Mouse (Mus musculus) limb, embryonic 14.5 days (tissue): ENCODE data around the gene Csn1s1. TPM values are rescaled to one million over a fixed set of nuclear protein-coding genes. Genes with fewer than 3 reads are reported as not detected.

ENCODE experiments used
- ATAC-seq: fragments of 200-750 bp; cut with Nextera tagmentation; 2 replicates; pipeline ENCODE4 v1.8.0; 2017; ENCODE audit warnings: low read depth, moderate number of reproducible peaks, moderate TSS enrichment; ENCODE audit not compliant: low FRiP score
- DNase-seq: peaks from one replicate; pipeline ENCODE4 v3.0.0-alpha.2; 2015; ENCODE audit warnings: low spot score
- H3K27ac ChIP-seq: fragments of 300-500 bp; sonication (generic); replicated peaks from 2 replicates; pipeline ENCODE4 v1.5.1; 2014; ENCODE audit warnings: low read depth, mild to moderate bottlenecking, low read length, moderate library complexity, mixed read lengths
- H3K27me3 ChIP-seq: fragments of 300-500 bp; sonication (generic); 2 replicates; pipeline ENCODE4 v1.6.1; 2014; ENCODE audit warnings: low read length, mixed read lengths; ENCODE audit not compliant: control insufficient read depth, insufficient read depth
- H3K36me3 ChIP-seq: fragments of 300-500 bp; sonication (generic); 2 replicates; pipeline ENCODE4 v1.6.1; 2014; ENCODE audit warnings: mild to moderate bottlenecking, low read length, moderate library complexity, mixed read lengths; ENCODE audit not compliant: control insufficient read depth, insufficient read depth
- H3K4me1 ChIP-seq: fragments of 300-500 bp; sonication (generic); 2 replicates; pipeline ENCODE4 v1.6.1; 2014; ENCODE audit warnings: antibody characterized with exemption, low read length, mixed read lengths; ENCODE audit not compliant: control insufficient read depth, insufficient read depth
- H3K4me2 ChIP-seq: fragments of 300-500 bp; sonication (generic); replicated peaks from 2 replicates; pipeline ENCODE4 v1.6.1; 2014; ENCODE audit warnings: low read depth, mild to moderate bottlenecking, low read length, moderate library complexity; ENCODE audit not compliant: severe bottlenecking
- H3K4me3 ChIP-seq: fragments of 300-500 bp; sonication (generic); replicated peaks from 2 replicates; pipeline ENCODE4 v1.5.1; 2014; ENCODE audit warnings: low read length
- H3K9ac ChIP-seq: fragments of 300-500 bp; sonication (generic); 2 replicates; pipeline ENCODE4 v1.6.1; 2014; ENCODE audit warnings: mild to moderate bottlenecking, low read depth, low read length, moderate library complexity; ENCODE audit not compliant: severe bottlenecking
- H3K9me3 ChIP-seq: fragments of 300-500 bp; sonication (generic); 2 replicates; pipeline ENCODE4 v1.6.1; 2016; ENCODE audit warnings: low read length; ENCODE audit not compliant: control insufficient read depth
- POLR2A ChIP-seq: fragments of 200-500 bp; IDR thresholded peaks from 2 replicates; pipeline ENCODE4 v1.8.0; 2012; ENCODE audit warnings: inconsistent platforms, mild to moderate bottlenecking, moderate library complexity, borderline replicate concordance; ENCODE audit not compliant: insufficient read depth, insufficient read length; ENCODE audit errors: extremely low read depth
- whole genome bisulfite sequencing: fragments of 180-500 bp; shearing (Covaris S2); extraction: QIAGEN DNeasy Blood & Tissue Kit; methylation state at CpG from one replicate; pipeline ENCODE4 v1.1.7; 2014; 5-methylcytosine and 5-hydroxymethylcytosine counted together
- polyA plus RNA-seq, 2 experiments: library from polyadenylated mRNA; depleted of rRNA in 1 of 2; stranded (reverse) in 1 of 2; unstranded in 1 of 2; fragments of >200 nt; fragmentation: Nextera tagmentation in 1 of 2; extraction: Ambion mirVana in 1 of 2; gene quantifications; 2 replicates each; pipeline versions ENCODE4 v1.2.1 to v1.2.3; 2012 to 2014

Gene Csn1s1
- polyA plus RNA-seq (2012; rRNA removed) = not detected in 2 replicates
- not detected in 2 replicates for polyA plus RNA-seq (2014; fragmentation: Nextera tagmentation; extraction: Ambion mirVana)

- H3K9me3 ChIP-seq = no peaks in the 10 kb centered on the region
- H3K4me1 ChIP-seq = no peaks in the 10 kb centered on the region
- DNase-seq = no peak
- no peak within 1 kb of the TSS for H3K27ac ChIP-seq
- ATAC-seq = no peak
- no peaks in the 10 kb centered on the region for H3K27me3 ChIP-seq
- no peaks in the 10 kb centered on the region for H3K36me3 ChIP-seq
- no peak for TF ChIP-seq POLR2A
- no peak within 1 kb of the TSS for H3K4me3 ChIP-seq
- no peak within 1 kb of the TSS for H3K4me2 ChIP-seq
- H3K9ac ChIP-seq = no peak within 1 kb of the TSS
Measured at GRCm38 (mm10) chr5:87665908-87666307, at the start of gene Csn1s1. Csn1s1 (plus strand) TSS chr5:87666208.

- no peaks in the 10 kb centered on the region for H3K4me1 ChIP-seq
- no peak for DNase-seq
- TF ChIP-seq POLR2A = no peak
Measured at GRCm38 (mm10) chr5:87622681-87623080, 43.3 kb upstream of the Csn1s1 start.

GRCm38 (mm10) chr5:87642787-87643186 lies 23.2 kb upstream of the Csn1s1 start:
- Histone ChIP-seq H3K4me3 (no peak overlapping the region), H3K4me2 (no peak overlapping the region), H3K9ac (no peak overlapping the region), H3K4me1 (no peaks in the 10 kb centered on the region), H3K27ac (no peak overlapping the region), H3K36me3 (no peaks in the 10 kb centered on the region), H3K27me3 (no peaks in the 10 kb centered on the region), H3K9me3 (no peaks in the 10 kb centered on the region)
- DNase-seq (peak; percentile 9), ATAC-seq (no peak)
- no peak for TF ChIP-seq POLR2A

More at GRCm38 (mm10) chr5:87622681-87623080, 43.3 kb upstream of the Csn1s1 start:
- no peak overlapping the region for H3K9ac ChIP-seq
- H3K36me3 ChIP-seq = no peaks in the 10 kb centered on the region
- no peak overlapping the region for H3K4me2 ChIP-seq
- H3K27ac ChIP-seq = no peak overlapping the region
- no peak for ATAC-seq
- no peak overlapping the region for H3K4me3 ChIP-seq
- no peaks in the 10 kb centered on the region for H3K9me3 ChIP-seq
- H3K27me3 ChIP-seq = no peaks in the 10 kb centered on the region

GRCm38 (mm10) chr5:87699530-87699929 lies 33.5 kb downstream of the Csn1s1 start, which contains the start of gene Csn2:
Csn2 (minus strand) TSS chr5:87699630.
- Histone ChIP-seq H3K4me2 (no peak within 1 kb of the TSS), H3K27me3 (no peaks in the 10 kb centered on the region), H3K4me3 (no peak within 1 kb of the TSS), H3K36me3 (no peaks in the 10 kb centered on the region), H3K4me1 (no peaks in the 10 kb centered on the region), H3K27ac (no peak within 1 kb of the TSS), H3K9me3 (no peaks in the 10 kb centered on the region), H3K9ac (no peak within 1 kb of the TSS)
- DNase-seq (no peak), ATAC-seq (no peak)
- TF ChIP-seq POLR2A = no peak
- WGBS = 72% methylated on average over 3 of the region's 3 CpGs

- Histone ChIP-seq H3K36me3 (no peaks in the 10 kb centered on the region), H3K4me3 (no peak overlapping the region), H3K27me3 (no peaks in the 10 kb centered on the region), H3K4me2 (no peak overlapping the region), H3K4me1 (no peaks in the 10 kb centered on the region), H3K9me3 (no peaks in the 10 kb centered on the region), H3K9ac (no peak overlapping the region), H3K27ac (no peak overlapping the region)
- TF ChIP-seq POLR2A = no peak
- 75% methylated on average over 1 of the region's 1 CpGs for WGBS
- no peak for DNase-seq
- no peak for ATAC-seq
Measured at GRCm38 (mm10) chr5:87705891-87706290, 39.9 kb downstream of the Csn1s1 start.

Other genes with a start within 250 kb of the Csn1s1 start
- not detected in 2 replicates for gene Ugt2b38, start 242.0 kb upstream of the Csn1s1 start, polyA plus RNA-seq (2012; rRNA removed)
- not detected in 2 replicates for gene Ugt2b38, start 242.0 kb upstream of the Csn1s1 start, polyA plus RNA-seq (2014; fragmentation: Nextera tagmentation; extraction: Ambion mirVana)
- not detected in 2 replicates for gene Ugt2a2, start 183.9 kb upstream of the Csn1s1 start, polyA plus RNA-seq (2012; rRNA removed)
- not detected in 2 replicates for gene Ugt2a2, start 183.9 kb upstream of the Csn1s1 start, polyA plus RNA-seq (2014; fragmentation: Nextera tagmentation; extraction: Ambion mirVana)
- gene Gm43638, start 179.4 kb upstream of the Csn1s1 start, polyA plus RNA-seq (2012; rRNA removed) = not detected in 2 replicates
- gene Gm43638, start 179.4 kb upstream of the Csn1s1 start, polyA plus RNA-seq (2014; fragmentation: Nextera tagmentation; extraction: Ambion mirVana) = not detected in 2 replicates
- not detected in 2 replicates for gene Ugt2a1, start 175.3 kb upstream of the Csn1s1 start, polyA plus RNA-seq (2012; rRNA removed)
- not detected in 2 replicates for gene Ugt2a1, start 175.3 kb upstream of the Csn1s1 start, polyA plus RNA-seq (2014; fragmentation: Nextera tagmentation; extraction: Ambion mirVana)
- gene Sult1b1, start 128.0 kb upstream of the Csn1s1 start, polyA plus RNA-seq (2012; rRNA removed) = 0.09 TPM in 1 of 2 replicates, not detected in the other
- gene Sult1b1, start 128.0 kb upstream of the Csn1s1 start, polyA plus RNA-seq (2014; fragmentation: Nextera tagmentation; extraction: Ambion mirVana) = not detected in 2 replicates
- gene Sult1d1, start 97.2 kb upstream of the Csn1s1 start, polyA plus RNA-seq (2012; rRNA removed) = not detected in 2 replicates
- gene Sult1d1, start 97.2 kb upstream of the Csn1s1 start, polyA plus RNA-seq (2014; fragmentation: Nextera tagmentation; extraction: Ambion mirVana) = not detected in 2 replicates
- not detected in 2 replicates for gene Sult1e1, start 74.6 kb upstream of the Csn1s1 start, polyA plus RNA-seq (2012; rRNA removed)
- not detected in 2 replicates for gene Sult1e1, start 74.6 kb upstream of the Csn1s1 start, polyA plus RNA-seq (2014; fragmentation: Nextera tagmentation; extraction: Ambion mirVana)
- 0.10 TPM in 1 of 2 replicates, not detected in the other for gene Csn2, start 33.4 kb downstream of the Csn1s1 start, polyA plus RNA-seq (2012; rRNA removed)
- not detected in 2 replicates for gene Csn2, start 33.4 kb downstream of the Csn1s1 start, polyA plus RNA-seq (2014; fragmentation: Nextera tagmentation; extraction: Ambion mirVana)
- not detected in 2 replicates for gene Csn1s2a, start 108.4 kb downstream of the Csn1s1 start, polyA plus RNA-seq (2012; rRNA removed)
- gene Csn1s2a, start 108.4 kb downstream of the Csn1s1 start, polyA plus RNA-seq (2014; fragmentation: Nextera tagmentation; extraction: Ambion mirVana) = not detected in 2 replicates
- 0.10 and 0.18 TPM in 2 replicates for gene Csn1s2b, start 141.9 kb downstream of the Csn1s1 start, polyA plus RNA-seq (2012; rRNA removed)
- not detected in 2 replicates for gene Csn1s2b, start 141.9 kb downstream of the Csn1s1 start, polyA plus RNA-seq (2014; fragmentation: Nextera tagmentation; extraction: Ambion mirVana)
- gene Prr27, start 159.5 kb downstream of the Csn1s1 start, polyA plus RNA-seq (2012; rRNA removed) = not detected in 2 replicates
- gene Prr27, start 159.5 kb downstream of the Csn1s1 start, polyA plus RNA-seq (2014; fragmentation: Nextera tagmentation; extraction: Ambion mirVana) = not detected in 2 replicates
- gene Odam, start 218.8 kb downstream of the Csn1s1 start, polyA plus RNA-seq (2012; rRNA removed) = 0.22 TPM in 1 of 2 replicates, not detected in the other
- not detected in 2 replicates for gene Odam, start 218.8 kb downstream of the Csn1s1 start, polyA plus RNA-seq (2014; fragmentation: Nextera tagmentation; extraction: Ambion mirVana)